Mouse (Mus musculus): ENCODE results near the gene Galnt16.

- TF ChIP-seq CTCF (IDR thresholded peaks at IDR 0.05; ENCODE audit: low read depth) (no peak), EP300 (IDR thresholded peaks at IDR 0.05; ENCODE audit: low read depth) (no peak)
Measured at GRCm38 (mm10) chr12:80574825-80575371, 56.8 kb downstream of the Galnt16 start.

Measured in heart, postnatal 0 days (tissue).